Mouse (Mus musculus) liver, embryonic 13.5 days (tissue): ENCODE measurements around the gene Gpr135. TPM values are rescaled to one million over a fixed set of nuclear protein-coding genes. Genes with fewer than 3 reads are reported as not detected.

Source experiments
- ATAC-seq: fragments of 200-750 bp; cut with Nextera tagmentation; 2 replicates; pipeline ENCODE4 v1.8.0; 2017; ENCODE audit warnings: low read depth, mild to moderate bottlenecking, moderate number of reproducible peaks, moderate library complexity
- DNase-seq: peaks from one replicate; pipeline ENCODE4 v3.0.0; 2022
- H3K27ac ChIP-seq: fragments of 300-500 bp; sonication (generic); 2 replicates; pipeline ENCODE4 v1.5.1; 2015; ENCODE audit warnings: moderate library complexity, mild to moderate bottlenecking, inconsistent platforms
- H3K27me3 ChIP-seq: fragments of 300-500 bp; sonication (generic); 2 replicates; pipeline ENCODE4 v1.6.1; 2015; ENCODE audit warnings: mild to moderate bottlenecking, inconsistent platforms
- H3K36me3 ChIP-seq: fragments of 300-500 bp; sonication (generic); 2 replicates; pipeline ENCODE4 v1.6.1; 2015; ENCODE audit warnings: mild to moderate bottlenecking, inconsistent platforms
- H3K4me1 ChIP-seq: fragments of 300-500 bp; sonication (generic); replicated peaks from 2 replicates; pipeline ENCODE4 v1.6.1; 2015; ENCODE audit warnings: inconsistent platforms
- H3K4me2 ChIP-seq: fragments of 300-500 bp; sonication (generic); 2 replicates; pipeline ENCODE4 v1.6.1; 2015; ENCODE audit warnings: inconsistent platforms, mild to moderate bottlenecking, moderate library complexity
- H3K4me3 ChIP-seq: fragments of 300-500 bp; sonication (generic); replicated peaks from 2 replicates; pipeline ENCODE4 v1.5.1; 2015; ENCODE audit warnings: mild to moderate bottlenecking, inconsistent platforms
- H3K9ac ChIP-seq: fragments of 300-500 bp; sonication (generic); 2 replicates; pipeline ENCODE4 v1.6.1; 2015; ENCODE audit warnings: mild to moderate bottlenecking, inconsistent platforms
- H3K9me3 ChIP-seq: fragments of 300-500 bp; sonication (generic); replicated peaks from 2 replicates; pipeline ENCODE4 v1.6.1; 2016; ENCODE audit warnings: inconsistent platforms
- WGBS: fragments of 180-500 bp; shearing (Covaris S2); methylation state at CpG from one replicate; pipeline ENCODE4 v1.1.7; 2015; ENCODE audit not compliant: insufficient replicate concordance; 5-methylcytosine and 5-hydroxymethylcytosine counted together
- polyA plus RNA-seq: library from polyadenylated mRNA; unstranded; fragments of >200 nt; fragmentation: Nextera tagmentation; extraction: Ambion mirVana; gene quantifications from 2 replicates; pipeline ENCODE4 v1.2.1, GENCODE M21; 2015

Gene Gpr135
- polyA plus RNA-seq: 0.09 and 0.19 TPM in 2 replicates

DNA sequence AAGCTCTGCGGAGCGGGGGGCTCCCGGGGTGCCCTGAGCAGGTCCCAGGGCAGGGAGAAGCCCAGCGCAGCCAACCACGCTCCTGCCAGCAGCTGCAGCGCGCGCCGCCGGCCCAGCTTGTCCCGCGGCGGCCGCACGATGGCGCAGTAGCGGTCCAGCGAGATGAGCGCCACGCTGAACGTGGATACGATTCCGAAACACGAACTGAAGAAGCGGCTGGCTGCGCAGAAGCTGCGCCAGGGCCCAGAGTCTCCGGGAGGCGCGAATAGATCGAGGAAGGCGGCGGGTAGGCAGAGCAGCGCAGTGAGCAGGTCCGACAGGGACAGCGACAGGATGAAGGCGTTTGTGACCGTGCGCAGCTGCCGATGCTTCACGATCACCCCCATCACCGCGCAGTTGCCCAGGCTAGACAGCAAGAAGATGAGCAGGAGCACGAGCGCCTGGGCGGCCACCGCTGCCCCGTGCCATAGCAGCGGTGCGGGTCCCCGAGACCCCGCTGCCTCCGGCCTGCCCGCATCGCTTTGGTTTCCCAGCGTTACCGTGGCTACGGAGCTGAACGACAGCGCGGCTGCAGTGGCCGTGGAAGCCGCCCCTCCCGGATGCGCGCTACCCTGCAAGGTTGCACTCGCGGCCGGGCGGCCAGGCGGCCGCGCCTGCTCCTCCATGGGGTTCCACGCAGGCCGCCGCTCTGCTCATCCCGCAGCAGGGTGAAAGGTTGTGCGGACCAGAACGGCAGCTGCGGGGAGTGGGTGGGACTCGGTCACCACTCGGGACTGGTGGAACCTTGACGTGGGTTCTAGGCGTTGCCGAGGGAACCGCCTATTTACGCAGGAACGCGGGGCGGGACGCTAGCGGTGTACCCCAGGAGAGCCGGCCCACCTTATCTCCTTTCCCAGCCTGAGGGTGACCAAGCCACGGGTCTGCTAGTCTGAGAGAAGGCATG lies at the start of gene Gpr135:
Gene Gpr135, minus strand, starts transcription at position 799 of the 943 bp plus-strand sequence.
- peak; percentile 71 for ATAC-seq
- Histone ChIP-seq H3K4me3 (peak within 1 kb of the TSS; percentile 63), H3K9me3 (no peaks in the 10 kb centered on the region), H3K36me3 (peaks cover 12% of the 10 kb centered on the region; the same call in 1 of the 2 replicates), H3K9ac (peak within 1 kb of the TSS; percentile 45), H3K27me3 (peaks cover 54% of the 10 kb centered on the region), H3K27ac (no peak within 1 kb of the TSS), H3K4me1 (peaks cover 16% of the 10 kb centered on the region), H3K4me2 (peak within 1 kb of the TSS; percentile 86)
- under 1% methylated on average over 94 of the region's 94 CpGs for WGBS
- DNase-seq: peak; percentile 31

DNA sequence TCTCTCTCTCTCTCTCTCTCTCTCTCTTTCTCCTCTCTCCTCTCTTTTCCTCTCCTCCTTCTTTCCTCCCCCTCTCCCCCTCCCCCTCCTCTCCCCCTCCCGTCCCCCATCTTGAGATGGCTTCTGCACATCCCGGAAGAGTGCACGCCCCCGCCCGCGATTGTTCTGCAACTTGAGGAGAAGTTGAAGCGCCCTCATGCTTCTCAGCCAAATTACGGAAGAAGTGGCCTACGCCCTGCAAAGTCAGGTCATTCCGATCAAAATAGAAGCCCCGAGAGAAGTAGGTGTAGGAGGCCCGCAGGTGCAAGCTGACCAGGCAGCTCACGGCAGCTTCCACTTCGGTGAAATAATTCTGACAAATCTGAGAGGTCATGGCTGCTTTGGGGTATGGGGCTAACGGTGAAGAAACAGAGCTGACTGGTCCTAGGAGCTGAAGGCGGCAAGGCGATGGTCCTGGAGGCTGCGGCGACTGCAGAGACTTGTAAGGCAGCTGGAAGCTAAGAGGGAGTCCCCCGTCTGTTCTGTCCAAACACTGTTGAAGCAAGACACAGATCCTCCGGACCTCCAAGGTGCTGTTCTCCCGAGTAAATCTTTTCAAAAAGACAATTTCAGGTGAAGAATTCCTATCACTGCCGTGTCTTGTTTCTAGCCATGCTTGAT lies 44.9 kb upstream of the Gpr135 start:
- ATAC-seq: no peak
- Histone ChIP-seq H3K36me3 (no peaks in the 10 kb centered on the region), H3K4me3 (no peak overlapping the region), H3K9me3 (no peaks in the 10 kb centered on the region), H3K9ac (no peak overlapping the region), H3K27ac (no peak overlapping the region), H3K27me3 (no peaks in the 10 kb centered on the region), H3K4me1 (no peaks in the 10 kb centered on the region), H3K4me2 (no peak overlapping the region)
- WGBS: 67% methylated on average over 22 of the region's 23 CpGs
- no peak for DNase-seq

DNA sequence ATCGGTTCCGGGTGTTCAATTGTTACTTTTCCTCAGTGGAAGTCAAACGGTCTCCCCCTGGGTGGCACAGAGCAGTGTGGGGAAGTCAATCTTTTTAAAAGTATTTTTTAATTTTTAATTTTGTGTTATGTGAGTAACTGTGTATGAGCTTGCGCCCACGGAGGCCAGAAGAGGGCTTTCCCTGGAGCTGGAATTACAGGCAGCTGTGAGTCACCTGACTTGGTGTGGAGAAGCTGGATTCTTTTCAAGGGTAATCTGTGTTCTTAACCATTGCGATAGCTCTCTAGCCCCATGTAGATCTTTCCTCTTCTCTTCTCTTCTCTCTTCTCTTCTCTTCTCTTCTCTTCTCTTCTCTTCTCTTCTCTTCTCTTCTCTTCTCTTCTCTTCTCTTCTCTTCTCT lies 44.2 kb upstream of the Gpr135 start:
- 66% methylated on average over 6 of the region's 6 CpGs for WGBS
- no peak overlapping the region for H3K4me2 ChIP-seq
- no peaks in the 10 kb centered on the region for H3K27me3 ChIP-seq
- no peak overlapping the region for H3K9ac ChIP-seq
- DNase-seq (no peak), ATAC-seq (no peak)
- H3K36me3 ChIP-seq: no peaks in the 10 kb centered on the region
- no peaks in the 10 kb centered on the region for H3K9me3 ChIP-seq
- H3K4me3 ChIP-seq: no peak overlapping the region
- no peaks in the 10 kb centered on the region for H3K4me1 ChIP-seq
- H3K27ac ChIP-seq: no peak overlapping the region

DNA sequence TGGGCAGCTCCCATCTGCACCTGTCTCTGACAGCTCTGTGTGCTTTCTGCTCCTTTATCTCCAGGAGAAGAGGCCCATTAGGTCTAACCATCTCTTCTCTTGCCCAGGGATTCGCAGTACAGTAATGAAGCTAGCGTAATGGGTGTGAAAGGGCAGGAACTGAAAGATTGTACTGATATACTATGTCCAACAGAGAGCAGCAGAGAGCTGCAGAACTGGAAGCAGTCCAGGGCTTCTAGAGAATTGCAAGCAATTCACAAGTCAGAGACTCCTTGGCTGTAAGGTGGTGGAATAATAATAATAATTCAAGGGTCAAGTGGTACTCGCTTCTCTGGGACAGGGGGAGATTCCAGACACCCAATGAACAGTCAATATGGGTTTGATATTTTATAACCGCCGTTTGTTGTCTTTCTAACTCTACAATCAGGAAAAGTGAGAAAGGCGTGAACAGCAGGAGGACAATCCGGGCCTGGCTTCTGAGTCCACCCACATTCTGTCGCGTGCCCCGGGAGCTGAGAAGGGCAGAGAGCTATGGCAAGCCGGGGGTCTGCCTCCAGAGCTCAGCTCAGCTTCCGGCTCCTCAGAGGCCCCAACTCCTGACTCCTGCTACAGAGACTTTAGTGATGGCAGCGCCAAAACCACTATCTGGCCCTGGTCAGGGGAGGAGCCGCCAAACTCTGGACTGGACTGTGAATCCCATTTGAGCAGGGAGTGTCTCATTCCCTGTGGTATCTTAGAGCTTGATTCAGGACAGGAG lies 33.8 kb upstream of the Gpr135 start:
- H3K4me2 ChIP-seq: no peak overlapping the region
- WGBS: 26% methylated on average over 14 of the region's 14 CpGs
- ATAC-seq (no peak), DNase-seq (peak; percentile 9)
- no peak overlapping the region for H3K9ac ChIP-seq
- H3K4me1 ChIP-seq: no peaks in the 10 kb centered on the region
- H3K27ac ChIP-seq: no peak overlapping the region
- no peaks in the 10 kb centered on the region for H3K9me3 ChIP-seq
- H3K36me3 ChIP-seq: peaks cover 5% of the 10 kb centered on the region; the same call in 1 of the 2 replicates
- H3K27me3 ChIP-seq: no peaks in the 10 kb centered on the region
- no peak overlapping the region for H3K4me3 ChIP-seq

DNA sequence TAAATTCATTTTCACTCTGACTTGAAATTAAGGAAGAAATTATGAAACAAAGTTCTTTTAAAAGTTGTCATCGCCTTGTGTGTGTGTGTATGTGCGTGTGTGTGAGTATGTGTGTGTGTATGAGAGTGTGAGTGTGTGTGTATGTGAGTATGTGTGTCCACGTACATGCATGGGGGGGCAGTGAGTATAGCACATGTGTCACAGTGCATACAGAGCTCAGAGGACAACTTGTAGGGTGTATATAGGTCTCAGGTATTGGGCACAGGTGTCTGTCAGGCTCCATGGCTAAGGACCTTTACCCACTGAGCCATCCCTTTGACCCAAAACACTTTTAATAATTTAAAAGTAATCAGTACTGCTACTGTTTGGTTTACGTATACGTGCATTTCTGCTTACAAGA lies 33.1 kb upstream of the Gpr135 start:
- ATAC-seq (no peak), DNase-seq (no peak)
- 70% methylated on average over 5 of the region's 5 CpGs for WGBS
- Histone ChIP-seq H3K36me3 (peaks cover 5% of the 10 kb centered on the region; the same call in 1 of the 2 replicates), H3K4me1 (no peaks in the 10 kb centered on the region), H3K4me2 (no peak overlapping the region), H3K4me3 (no peak overlapping the region), H3K27me3 (no peaks in the 10 kb centered on the region), H3K9me3 (no peaks in the 10 kb centered on the region), H3K27ac (no peak overlapping the region), H3K9ac (no peak overlapping the region)

DNA sequence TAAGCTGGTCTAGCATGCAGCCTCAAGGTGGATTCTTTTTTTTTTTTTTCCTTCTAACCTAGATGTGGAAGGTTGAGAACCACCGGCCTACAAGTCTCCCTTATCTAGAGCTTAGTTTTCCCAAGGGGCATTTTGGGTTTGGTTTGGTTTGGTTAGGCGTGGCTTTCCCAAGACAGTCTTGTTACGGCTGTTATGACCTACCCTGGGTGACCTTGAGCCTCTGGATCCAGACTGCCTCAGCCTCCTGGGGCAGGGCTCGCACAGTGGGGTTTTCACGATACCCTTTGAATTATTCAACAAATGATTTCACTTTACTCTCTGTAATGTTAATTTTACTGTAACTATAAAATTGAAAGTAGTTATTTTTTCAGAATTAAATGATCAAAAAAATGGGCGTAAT lies 31.9 kb upstream of the Gpr135 start:
- Histone ChIP-seq H3K9ac (no peak overlapping the region), H3K4me2 (no peak overlapping the region), H3K27ac (no peak overlapping the region), H3K9me3 (no peaks in the 10 kb centered on the region), H3K27me3 (no peaks in the 10 kb centered on the region), H3K4me3 (no peak overlapping the region), H3K4me1 (no peaks in the 10 kb centered on the region), H3K36me3 (peaks cover 7% of the 10 kb centered on the region; the same call in 1 of the 2 replicates)
- DNase-seq (no peak), ATAC-seq (no peak)
- WGBS: 67% methylated on average over 6 of the region's 6 CpGs

DNA sequence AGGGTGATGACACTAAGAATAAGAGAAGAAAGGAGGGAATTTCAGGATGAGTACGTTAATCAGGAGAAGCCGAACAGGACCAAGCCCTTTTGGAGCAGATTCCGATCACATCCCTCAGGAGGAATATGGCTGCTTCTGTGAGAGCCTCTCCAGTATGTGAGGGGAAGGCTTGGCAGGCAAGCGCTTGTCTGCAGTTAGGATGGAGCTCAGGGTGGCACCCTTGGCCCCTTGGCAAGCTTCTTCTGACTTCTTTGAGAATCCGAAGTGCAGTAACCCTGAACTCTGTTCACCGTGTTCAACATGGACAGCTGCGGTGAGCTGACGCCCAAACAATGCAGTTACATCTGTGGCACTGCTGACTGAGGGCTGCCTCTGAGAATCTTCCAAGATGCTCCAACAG lies 26.0 kb upstream of the Gpr135 start:
- Histone ChIP-seq H3K27ac (no peak overlapping the region), H3K9ac (no peak overlapping the region), H3K27me3 (no peaks in the 10 kb centered on the region), H3K36me3 (peaks cover 51% of the 10 kb centered on the region), H3K4me3 (no peak overlapping the region), H3K4me1 (no peaks in the 10 kb centered on the region), H3K4me2 (no peak overlapping the region), H3K9me3 (no peaks in the 10 kb centered on the region)
- no peak for DNase-seq
- ATAC-seq: no peak
- WGBS: 87% methylated on average over 8 of the region's 8 CpGs

DNA sequence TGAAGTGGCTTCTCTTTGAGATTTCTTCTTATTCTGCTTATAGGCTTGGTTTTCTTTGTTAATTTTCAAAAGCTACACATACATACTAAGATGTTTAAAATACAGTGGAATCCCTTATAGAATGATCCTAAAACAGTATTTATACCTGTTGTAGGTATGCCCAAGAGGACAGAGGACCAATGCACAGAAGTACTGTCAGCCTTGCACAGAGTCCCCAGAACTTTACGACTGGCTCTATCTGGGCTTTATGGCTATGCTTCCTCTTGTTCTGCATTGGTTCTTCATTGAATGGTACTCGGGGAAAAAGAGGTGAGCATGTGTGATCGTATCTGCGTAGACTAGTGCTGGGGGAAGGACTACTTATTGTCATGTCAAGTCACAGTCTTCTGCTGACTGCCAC lies 18.9 kb upstream of the Gpr135 start:
- Histone ChIP-seq H3K36me3 (peaks cover 31% of the 10 kb centered on the region), H3K4me3 (no peak overlapping the region), H3K4me1 (peaks cover 25% of the 10 kb centered on the region), H3K27ac (no peak overlapping the region), H3K9ac (no peak overlapping the region), H3K4me2 (no peak overlapping the region), H3K27me3 (peaks cover 3% of the 10 kb centered on the region), H3K9me3 (no peaks in the 10 kb centered on the region)
- 83% methylated on average over 4 of the region's 4 CpGs for WGBS
- ATAC-seq: no peak
- no peak for DNase-seq

DNA sequence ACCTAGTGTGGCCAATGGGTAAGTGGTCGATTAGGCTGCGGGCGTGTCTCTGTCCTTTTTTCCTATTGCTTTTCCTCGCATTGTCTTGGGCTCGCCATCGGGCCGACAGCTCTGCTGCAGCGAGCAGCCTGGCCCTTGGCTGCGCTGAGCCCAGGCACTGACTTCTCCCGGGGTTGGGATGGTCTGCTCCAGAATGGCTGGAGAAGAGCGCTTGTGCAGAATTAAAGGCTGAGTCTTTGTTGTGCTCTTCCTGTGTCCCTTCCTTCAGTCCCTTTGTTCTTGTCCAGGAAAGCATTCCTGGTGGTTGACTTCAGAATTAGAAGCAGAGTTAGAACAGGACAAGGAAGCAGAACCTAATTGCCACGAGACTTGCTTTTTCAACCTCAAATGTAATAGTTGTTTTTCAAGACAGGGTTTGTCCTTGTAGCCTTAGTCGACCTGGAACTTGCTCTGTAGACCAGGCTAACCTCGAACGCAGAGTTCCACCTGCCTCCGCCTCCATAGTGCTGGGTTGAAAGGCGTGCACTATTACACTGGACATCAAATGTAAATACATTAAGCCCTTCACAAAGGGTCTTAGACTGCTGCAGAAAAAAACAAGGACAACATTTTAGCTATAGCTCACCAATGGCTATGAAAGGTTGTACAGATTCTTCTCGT lies 15.4 kb upstream of the Gpr135 start:
- peak; percentile 27 for ATAC-seq
- Histone ChIP-seq H3K9ac (peak overlapping the region; percentile 77), H3K4me1 (peaks cover 42% of the 10 kb centered on the region), H3K9me3 (no peaks in the 10 kb centered on the region), H3K36me3 (0 out of 2 replicates have a peak, but pooled peaks cover 4% of the 10 kb centered on the region), H3K4me3 (peak overlapping the region; percentile 72), H3K27me3 (peaks cover 22% of the 10 kb centered on the region), H3K27ac (peak overlapping the region; percentile 81), H3K4me2 (peak overlapping the region; percentile 83)
- DNase-seq: no peak
- 2% methylated on average over 18 of the region's 18 CpGs for WGBS

DNA sequence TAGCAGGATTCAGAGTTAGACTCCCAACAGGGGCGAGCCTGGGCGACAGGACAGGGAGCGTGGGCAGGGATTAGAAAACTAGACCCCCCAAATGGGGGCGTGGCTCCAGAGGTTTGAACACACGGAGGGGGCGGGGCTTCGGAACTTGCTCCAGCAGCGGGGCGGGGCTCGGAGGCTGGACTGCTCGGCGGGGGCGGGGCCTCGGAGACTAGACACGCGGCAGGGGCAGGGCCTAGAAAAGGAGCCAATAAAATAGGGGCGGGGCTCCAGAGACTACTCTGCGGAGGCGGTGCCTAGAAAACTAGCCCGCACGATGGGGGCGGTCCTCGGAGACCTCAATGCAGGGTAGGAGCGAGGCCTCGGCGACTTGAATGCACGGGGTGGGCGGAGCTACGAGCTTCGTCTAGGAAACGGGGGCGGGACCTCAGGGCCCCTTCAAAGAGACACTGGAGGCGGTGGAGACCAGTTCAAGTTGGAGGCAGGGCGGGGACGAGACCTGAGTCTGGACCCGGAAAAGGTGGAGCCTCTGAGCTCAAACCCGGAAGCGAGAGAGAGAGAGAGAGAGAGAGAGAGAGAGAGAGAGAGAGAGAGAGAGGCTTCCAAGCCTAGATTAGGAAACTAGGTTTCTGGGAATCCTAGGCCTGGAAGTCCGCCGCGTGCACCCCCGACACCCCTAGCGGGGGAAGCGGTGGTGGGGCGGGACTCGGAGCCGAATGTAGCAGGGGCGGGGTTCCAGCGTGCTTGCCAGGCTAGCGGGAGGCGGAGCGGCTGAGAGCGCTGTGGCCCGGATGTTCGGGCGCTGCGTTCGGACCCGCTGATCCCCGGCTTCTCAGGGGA lies 14.6 kb upstream of the Gpr135 start, which contains the start of the genes L3hypdh and Jkamp:
Gene L3hypdh, minus strand, starts transcription at position 111 of the 837 bp plus-strand sequence.
Gene Jkamp, plus strand, starts transcription at position 261 of the 837 bp plus-strand sequence.
- WGBS: under 1% methylated on average over 60 of the region's 60 CpGs
- ATAC-seq (peak; percentile 89), DNase-seq (peak; percentile 98)
- 0 out of 2 replicates have a peak, but pooled peaks cover 3% of the 10 kb centered on the region for H3K36me3 ChIP-seq
- H3K4me2 ChIP-seq: peak within 1 kb of the TSS; percentile 83
- no peaks in the 10 kb centered on the region for H3K9me3 ChIP-seq
- H3K4me1 ChIP-seq: peaks cover 42% of the 10 kb centered on the region
- peak within 1 kb of the TSS; percentile 77 for H3K9ac ChIP-seq
- H3K27me3 ChIP-seq: peaks cover 22% of the 10 kb centered on the region
- H3K4me3 ChIP-seq: peak within 1 kb of the TSS; percentile 72
- H3K27ac ChIP-seq: peak within 1 kb of the TSS; percentile 81
